Mouse (Mus musculus) left cerebral cortex, adult 8-10 months (tissue): ENCODE measurements around the gene Dek. TPM values are rescaled to one million over a fixed set of nuclear protein-coding genes. Genes with fewer than 3 reads are reported as not detected.

Source experiments
- DNase-seq, 2 experiments: peaks; one replicate each; pipeline ENCODE4 v3.0.0; 2022; ENCODE audit warnings: low spot score in 2 of 2
- total RNA-seq, 4 experiments: library from RNA; stranded (reverse); gene quantifications; 2 replicates each; pipeline ENCODE4 v1.2.4; 2022

The Dek gene
- total RNA-seq, 4 experiments from 2014 or later: 53.1 to 58.2 (median 56.6) TPM

DNA sequence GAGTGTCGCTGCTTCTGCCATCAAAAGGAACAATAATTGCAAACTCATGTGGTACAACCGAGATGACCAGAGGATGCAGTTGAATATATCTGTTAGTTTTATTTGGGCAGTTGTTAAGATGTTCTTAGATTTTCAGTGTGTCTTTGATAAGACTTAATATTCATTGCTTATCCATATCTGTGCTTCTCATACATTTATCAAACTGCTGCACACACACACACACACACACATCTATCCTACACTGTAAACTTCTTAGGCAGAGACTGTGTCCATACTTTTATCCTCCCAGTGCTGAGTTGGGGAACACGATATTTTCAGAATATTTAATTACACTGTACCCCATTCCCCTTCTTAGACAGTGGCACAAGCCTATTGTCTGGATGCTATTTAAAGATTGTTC, 5.2 kb upstream of the Dek start:
- no peak for DNase-seq

DNA sequence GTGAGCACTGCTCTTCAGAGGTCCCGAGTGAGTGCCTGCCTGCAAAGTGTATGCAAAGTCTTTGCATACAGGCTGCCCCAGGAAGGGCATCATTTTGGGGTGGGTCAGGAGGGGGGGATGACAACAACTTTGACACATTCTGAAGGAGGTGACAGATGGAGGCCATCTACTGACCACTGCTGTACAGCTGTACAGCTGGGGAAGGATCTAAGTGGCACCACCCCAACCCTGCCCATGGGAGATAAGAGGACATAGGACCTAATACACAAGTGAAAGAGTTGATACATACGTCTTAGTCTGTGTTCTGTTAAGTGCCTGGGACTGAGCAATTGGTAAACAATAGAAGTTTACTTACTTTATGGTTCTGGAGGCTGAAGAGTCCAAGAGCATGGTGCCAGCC, 3.2 kb upstream of the Dek start:
- no peak for DNase-seq

DNA sequence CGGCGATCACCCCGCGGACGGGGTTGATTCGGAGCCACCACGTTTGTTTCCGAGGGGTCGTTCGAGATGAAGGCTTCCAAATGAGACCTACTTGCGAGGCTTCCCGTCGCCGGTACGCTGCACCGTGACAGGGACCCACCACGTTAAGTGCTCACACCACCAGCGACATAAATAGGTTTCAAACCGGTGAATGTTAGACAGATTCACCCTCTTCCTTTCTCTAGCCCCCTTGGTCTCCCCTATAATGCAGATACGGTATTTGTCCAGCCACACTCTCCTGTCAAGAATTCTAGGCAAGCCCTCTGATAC, 533 bp upstream of the Dek start:
- no peak for DNase-seq

DNA sequence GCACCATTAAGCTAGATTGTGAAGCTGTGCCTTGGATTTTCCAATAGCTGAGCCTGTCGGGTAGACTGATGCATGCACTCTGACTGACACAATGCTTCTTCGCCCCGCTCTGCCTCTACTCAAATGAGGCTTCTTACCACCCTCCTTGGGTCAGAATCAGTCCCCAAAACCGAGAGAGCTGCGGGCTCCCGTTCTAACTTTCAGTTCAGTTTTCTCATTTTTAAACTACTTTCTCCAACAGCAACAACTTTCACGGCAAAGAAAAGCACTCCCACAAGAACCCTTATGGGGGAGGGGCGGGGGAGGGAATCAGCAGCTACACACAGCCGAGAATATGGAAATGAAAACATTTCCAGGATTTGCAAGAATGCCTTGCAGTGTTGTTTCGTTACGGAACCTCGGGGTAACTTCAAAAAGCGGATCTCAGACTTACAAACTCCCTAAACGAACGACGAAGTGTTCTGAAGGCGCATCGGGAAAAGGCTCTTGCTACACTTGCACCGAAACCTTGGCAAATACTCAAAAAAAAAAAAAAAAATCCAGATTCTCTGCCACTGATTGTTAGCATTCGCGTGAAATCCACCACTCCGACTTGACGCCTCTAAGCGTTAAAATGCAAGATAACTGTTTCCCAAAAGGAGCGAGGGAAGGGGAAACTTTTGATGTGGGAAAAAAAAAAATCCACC, 1.0 kb downstream of the Dek start:
- no peak for DNase-seq

DNA sequence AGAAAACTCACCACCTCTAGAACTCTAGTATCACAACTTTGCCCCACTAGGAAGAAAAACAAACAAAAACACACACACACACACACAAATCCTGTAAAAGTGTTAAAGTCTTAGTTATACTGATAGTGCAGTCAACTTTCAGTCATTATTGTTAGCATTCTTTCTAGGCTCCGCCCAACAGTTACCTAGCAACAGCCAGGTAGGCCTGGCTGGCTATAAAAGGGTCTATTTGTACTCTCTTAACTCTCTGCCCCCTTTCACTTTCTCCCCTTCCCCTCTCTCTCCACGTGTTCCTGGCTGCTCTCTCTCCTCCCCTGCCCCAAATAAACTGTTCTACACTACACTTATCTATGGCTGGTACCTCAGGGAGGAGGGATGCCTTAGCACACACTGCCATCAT, 1.9 kb downstream of the Dek start:
- DNase-seq: no peak

DNA sequence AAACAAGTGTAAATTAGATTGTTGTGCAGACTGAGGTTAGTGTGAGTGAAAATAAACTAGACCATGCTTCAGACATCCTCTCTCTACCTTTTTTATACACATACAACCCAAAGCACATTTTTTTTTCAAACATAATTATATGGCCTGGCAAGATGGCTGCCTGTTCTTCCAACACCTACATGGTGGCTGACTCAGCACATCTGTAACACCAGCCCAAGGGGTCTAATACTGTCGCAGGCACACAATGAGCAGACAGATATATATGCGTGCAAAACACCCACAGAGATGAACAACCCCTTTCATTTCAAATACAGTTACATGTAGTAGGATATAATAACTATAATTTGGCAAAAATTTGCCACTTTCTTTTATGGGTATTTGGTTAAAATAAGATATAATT, 5.4 kb downstream of the Dek start:
- DNase-seq: no peak

DNA sequence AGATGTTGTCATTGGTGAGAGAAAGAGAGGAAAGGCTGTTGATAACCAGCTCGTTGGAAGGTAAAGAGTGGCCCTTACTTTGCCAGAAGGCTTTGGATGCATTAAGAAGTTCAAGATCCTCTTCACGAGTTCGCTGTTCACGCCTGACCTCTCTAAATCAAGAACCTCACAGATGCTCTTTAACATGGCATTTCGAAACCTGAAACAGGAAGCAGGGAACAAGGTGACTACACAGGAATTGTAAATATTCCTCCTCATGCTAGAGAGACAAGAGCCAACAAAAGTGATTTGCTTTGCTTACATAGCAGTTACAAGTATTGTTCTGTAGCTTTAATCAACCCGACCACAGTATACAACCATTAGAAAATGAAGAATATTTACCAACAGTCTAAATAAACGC, 6.7 kb downstream of the Dek start:
- no peak for DNase-seq

DNA sequence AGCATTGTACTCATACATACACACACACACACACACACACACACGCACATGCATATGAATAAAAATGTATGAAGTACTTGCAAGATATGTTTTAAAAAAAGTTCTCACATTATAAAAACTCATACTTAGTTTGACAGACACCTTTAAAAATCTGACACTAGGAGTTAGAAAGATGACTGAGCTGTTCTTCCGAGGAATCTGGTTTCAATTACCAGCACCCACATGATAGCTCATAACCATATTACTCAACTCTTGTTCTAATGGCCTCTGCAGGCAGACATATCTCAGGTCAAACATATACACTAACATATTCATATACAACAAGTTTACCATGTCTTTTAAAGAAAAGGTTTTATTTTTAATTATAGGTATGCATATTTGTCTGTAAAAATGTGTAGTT, 9.4 kb downstream of the Dek start:
- DNase-seq: no peak

DNA sequence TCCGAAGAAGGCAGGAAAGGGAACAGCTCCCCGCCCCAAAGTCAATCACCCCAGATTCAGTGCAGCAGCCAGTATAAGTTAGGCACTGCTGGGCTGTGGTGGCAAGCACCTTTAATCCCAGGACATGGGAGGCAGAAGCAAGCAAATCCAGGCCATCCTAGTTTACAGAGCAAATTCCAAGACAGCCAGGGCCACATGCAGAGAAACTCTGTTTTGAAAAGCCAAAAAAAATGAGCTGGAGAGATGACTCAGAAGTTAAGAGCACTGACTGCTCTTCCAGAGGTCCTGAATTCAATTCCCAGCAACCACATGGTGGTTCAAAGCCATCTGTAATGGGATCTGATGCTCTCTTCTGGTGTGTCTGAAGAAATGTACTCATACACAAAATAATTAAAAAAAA, 12.2 kb downstream of the Dek start:
- no peak for DNase-seq

DNA sequence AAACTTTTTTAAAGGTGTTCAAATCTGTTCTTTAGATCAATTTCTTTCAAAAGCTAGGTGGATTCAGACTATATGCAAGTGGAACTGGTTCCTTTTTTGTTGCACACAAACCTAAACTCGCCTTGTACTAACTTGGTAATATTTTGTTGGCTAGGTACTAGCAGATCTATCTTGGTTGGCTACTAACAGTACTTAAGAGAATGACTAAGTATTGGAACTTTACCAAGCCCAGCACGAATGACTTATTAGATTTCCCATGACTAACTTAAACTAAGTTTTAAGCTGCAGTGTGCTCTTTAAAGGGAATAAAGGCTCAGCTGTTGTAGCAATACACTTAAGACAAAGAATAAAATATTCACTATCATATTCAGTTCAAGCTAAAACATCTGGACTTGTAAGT, 16.7 kb downstream of the Dek start:
- no peak for DNase-seq

DNA sequence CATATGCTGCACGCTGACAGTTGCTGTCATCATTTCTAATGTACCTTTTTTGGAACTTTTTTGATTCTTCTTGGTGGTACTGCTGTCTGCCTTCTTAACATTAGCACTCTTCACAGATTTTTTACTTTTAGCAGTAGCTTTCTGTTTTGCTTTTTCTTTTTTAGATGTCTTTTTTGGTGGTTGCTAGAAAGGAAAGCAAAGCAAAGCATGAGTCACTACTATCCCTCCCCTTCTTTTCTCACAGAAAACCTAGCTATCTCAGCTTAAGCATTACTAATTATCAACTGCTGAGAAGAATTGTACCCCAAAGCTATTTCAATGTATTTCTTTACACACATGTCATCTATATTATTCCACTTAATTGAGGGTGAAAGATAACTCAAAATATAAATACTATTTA, 17.6 kb downstream of the Dek start:
- DNase-seq: no peak

DNA sequence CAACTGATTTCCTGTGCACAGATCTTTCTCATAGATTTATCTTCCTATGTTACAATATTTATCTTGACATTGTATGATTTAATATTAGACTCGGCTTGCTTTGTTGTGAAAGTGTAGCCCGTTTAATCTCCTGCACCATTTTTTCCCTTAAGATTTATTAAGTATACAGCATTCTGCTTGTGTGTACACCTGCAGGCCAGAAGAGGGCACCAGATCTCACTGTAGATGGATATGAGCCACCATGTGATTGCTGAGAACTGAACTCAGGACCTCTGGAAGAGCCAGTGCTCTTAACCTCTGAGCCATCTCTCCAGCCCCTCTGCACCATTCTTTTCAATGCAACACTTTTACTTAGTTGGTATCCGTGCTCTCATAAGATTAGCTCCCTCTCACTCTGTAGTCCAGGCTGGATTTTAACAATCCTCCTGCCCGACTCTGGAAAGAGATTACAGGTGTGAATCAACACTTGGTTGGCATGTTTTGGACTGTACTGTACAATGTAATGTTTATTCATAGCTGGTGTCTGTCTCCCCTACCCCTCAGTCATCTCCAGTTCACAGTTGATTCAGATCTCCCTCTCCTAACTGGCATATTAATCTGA, 25.0 kb downstream of the Dek start:
- DNase-seq: no peak

DNA sequence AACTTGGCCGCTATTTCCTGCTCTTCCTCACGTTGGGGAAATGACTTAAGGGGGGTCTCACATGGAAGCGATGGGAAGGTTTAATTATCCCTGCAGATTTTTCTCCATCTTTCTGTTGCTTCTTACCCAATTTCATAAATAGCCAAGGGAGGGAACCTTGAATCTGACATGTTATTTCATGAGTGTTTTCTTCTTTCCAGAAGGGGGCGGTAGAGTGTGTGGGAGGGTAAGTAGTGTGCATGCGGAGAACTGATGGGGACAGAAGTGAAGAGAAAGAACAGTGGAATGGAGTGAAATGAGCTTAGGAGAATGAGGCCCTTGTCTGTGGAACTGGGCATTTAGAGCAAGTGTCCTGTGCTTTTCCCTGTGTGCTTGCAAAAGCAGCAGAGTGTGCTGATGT, 27.2 kb downstream of the Dek start:
- DNase-seq: no peak

DNA sequence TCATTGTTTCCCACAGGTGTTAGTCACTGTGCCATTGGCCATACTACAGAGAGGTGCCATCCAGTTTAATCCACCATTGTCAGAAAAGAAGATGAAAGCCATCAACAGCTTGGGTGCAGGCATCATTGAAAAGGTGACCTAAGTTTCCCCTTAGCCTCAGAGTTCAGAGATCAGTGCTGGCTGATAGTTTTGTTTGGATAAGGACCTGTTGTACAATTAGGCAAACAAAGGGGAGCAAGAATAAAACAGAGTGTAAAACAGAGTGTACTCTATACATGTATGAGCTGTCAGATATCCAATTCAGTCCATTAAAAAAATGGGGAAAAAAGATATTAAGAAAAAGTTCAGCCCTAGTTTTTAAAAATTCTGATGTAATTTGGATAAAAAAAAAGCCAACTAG, 28.6 kb downstream of the Dek start:
- no peak for DNase-seq

DNA sequence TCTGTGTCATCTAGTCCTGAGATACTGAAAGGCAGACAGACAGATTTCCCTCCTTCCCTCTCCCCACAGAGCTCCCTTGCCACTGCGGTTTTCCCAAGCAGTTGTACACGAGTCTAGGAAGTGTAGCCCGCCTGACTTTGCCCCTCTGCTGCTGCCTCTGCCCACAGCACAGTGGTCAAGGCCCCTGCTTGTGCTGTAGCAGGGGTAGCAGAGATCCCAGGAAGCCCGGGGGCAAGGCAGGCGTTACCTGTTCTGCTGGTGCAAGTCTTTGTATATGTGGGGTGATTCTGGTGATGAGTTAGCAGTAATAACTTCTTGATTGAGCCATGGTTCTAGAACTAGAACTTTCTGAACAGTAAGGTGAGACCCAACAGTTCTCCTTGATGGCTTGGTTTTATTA, 29.8 kb downstream of the Dek start:
- no peak for DNase-seq

DNA sequence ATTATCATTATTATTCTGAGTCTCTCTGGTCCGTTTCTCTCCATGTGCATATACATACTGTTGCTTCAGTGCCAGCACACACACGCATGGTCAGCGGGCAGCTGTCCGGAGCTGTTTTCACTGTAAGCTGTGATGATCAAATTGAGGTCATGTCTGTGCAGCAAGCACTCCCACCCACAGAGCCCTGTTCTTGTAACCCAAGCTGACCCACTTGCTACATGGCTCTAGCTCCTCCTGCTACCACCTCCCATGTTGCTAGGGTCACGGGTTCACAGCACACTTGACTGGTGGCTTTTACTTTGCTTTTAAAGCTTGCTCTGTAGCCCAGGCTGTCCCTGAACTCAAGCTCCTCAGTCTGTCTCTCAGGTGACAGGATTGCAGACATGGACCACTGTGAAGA, 33.5 kb downstream of the Dek start:
- no peak for DNase-seq

DNA sequence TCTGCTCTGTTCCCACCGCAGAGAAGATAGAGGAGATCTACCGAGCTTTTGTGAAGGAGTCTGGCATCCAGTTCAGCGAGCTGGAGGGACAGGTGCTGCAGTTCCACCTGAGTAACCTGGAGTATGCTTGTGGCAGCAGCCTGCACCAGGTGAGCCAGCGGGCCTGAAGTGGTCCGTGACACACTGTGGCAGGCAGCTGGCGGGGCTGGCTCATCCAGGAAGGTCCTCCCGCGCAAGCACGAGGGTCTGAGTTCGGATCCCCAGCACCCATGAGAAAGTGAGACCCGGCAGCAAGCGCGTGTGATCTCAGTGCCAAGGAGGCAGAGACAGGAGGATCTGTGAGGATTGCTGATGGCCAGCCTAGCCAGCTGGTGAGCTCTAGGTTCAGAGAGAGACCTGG, 34.1 kb downstream of the Dek start:
- DNase-seq: no peak

DNA sequence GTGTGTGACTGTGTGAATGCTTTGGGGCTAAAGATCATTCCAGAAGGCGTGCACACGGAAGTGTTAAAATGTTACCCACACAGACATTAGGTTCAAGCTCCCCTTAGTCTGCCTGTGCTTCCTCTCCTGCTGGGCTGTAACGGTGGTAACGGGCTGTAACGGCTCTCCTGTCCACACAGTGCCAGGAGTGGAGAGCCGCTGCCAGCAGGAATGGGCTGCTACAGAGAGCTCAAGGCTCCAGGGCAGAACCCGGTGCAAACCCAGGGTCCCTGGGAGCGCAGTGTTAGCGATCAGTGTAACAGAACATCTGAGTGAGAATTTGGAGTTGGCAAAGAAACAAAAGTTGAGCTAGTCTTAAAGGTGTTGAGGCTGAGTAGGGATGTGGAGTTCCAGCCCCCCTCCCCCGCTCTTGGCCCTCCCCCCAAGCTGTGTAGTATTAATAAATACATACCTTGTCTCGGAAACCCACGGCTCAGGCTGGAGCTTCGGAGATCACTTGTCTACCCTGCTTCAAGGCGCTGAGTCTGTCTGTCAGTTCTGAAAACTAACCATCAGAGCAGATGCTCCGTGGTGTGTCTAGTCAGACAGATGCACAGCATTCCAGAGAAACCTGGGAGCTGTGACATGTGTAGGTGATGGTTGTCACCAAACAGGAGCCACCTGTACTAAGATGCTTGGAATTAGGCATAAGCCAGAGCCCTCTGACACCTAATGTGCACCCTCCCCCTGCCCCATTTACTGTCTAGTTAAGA, 35.5 kb downstream of the Dek start:
- no peak for DNase-seq

DNA sequence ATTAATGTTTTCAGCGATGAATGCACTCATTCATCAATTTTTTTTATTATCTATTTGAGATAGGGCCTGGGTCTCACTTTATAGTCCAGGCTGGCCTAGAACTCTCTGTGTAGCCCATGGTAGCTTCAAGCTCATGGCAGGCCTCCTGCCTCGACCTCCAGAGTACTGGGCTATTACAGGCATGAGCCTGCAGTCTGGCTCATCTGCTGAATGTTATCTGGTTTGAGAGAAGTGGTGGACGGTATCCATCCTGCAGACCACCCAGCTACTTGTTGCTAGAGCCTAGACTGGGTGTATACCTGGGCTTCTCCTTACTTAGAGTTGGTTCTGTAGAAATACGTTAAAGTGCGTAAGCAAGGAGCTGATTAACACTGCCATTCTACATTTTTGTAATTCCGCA, 39.0 kb downstream of the Dek start:
- DNase-seq: no peak

DNA sequence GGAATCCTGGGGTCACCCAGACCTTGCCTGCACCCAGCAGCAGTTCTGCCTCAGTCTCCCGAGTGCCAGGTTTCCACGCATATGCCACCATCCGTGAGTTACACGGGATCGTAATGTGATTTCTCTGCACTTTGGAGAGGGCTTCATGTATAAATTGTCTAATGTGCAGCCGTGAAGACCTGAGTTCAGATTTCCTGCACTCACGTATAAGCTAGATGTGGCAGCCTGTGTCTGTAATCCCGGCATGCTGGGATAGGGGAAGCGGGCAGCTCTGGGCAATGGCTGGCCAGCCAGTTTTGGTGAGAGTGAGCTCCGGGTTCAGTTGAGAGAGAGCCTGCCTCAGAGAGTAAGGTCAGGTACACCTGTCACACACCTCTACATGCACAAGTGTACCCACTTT, 39.5 kb downstream of the Dek start:
- no peak for DNase-seq

DNA sequence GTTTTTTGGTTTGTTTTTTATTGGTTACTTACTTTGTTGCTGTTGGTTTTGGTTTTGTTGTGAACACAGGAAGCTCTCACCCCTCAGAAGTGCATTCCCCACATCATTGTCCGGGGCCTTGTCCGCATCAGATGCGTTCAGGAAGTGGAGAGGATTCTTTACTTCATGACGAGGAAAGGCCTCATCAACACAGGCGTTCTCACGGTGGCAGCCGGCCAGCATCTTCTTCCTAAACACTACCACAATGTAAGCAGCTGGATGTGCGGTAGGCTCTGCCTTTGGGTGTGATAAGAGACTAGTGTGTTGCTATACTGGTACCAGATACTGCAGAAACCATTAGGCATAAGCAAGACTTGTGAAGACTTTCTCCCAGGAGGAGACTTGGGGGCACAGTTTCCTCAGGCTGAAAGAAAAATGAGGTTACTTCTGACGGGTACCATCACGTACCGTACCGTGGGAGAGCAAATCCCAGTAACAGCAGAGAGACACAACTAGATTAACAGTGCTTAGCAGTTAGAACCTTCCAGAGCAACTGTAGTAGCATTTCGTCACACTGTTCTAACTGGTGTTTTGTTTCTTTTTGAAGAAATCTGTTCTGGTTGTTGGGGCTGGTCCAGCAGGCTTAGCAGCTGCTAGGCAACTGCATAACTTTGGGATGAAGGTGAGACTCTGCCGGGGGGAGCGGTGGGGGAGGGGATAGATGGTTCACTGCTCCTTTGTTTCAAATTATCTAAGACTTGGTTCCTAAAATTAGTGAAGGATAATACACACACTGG, 41.8 kb downstream of the Dek start:
- DNase-seq: no peak

DNA sequence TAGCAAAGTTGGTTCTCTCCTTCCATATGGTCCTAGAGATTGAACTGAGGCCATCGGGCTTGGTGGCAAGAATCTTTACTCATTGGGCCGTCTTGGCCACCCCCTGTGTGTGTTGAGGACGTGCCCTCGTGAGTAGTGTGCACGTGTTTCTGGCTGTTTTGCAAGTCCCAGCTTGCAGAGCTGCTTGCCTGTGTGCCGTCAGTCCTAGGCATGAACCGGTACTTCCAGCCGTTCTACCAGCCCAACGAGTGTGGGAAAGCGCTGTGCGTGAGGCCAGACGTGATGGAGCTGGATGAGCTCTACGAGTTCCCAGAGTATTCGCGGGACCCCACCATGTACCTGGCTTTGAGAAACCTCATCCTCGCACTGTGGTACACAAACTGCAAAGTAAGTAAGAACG, 43.2 kb downstream of the Dek start:
- DNase-seq: no peak
